Mouse (Mus musculus) fat pad, adult 2 months (tissue): Measurements from ENCODE around the gene Nup107.

Experiments
- DNase-seq: peaks from one replicate; pipeline ENCODE4 v3.0.0-alpha.2; 2011; ENCODE audit warnings: low read depth, low spot score; ENCODE audit errors: extremely low read depth

Nup107 gene

GRCm38 (mm10) chr10:117803870-117804850, 11.7 kb upstream of the Nup107 start:
- no peak for DNase-seq

DNA sequence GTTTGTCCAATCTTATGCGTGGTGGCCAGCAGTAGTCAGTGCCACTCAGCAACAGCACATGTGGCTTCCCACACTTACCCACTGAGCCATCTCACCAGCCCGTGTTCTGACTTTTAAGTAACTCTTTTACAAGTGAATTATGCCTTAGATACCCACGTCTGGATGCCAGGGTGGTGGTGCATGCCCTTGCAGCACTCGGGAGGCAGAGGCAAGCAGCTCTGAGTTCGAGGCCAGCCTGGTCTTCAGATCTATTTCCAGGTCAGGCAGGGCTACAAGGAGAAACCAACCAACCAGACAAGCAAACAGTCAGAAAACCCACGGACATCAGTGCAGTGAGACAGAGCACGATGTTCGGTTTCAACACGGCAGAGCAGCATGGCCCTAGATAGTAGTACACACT, 9.4 kb upstream of the Nup107 start:
- DNase-seq: no peak

- no peak for DNase-seq
Observed at GRCm38 (mm10) chr10:117799806-117800205, 7.3 kb upstream of the Nup107 start.

- DNase-seq: no peak
Observed at GRCm38 (mm10) chr10:117798436-117799035, 6.0 kb upstream of the Nup107 start.

- no peak for DNase-seq
Observed at GRCm38 (mm10) chr10:117797684-117798083, 5.2 kb upstream of the Nup107 start.

- no peak for DNase-seq
Observed at GRCm38 (mm10) chr10:117797106-117797505, 4.6 kb upstream of the Nup107 start.

DNA sequence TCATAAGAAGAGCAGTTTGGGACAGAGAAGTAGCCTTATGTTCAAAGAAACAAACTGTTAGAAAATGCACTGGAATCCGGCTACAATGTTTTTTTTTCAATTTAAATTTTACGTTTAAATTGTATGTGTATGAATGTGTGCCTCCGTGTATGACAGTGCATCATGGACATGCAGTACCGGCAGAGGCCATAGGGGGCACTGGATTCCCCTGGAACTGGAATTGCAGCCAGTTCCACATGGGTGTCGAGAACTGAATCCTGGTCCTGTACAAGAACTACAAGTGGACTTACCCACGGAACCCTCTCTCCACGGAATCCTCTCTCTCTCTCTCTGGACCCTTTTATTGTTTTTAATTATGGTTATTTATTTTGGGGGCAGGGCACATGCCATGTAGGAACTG, 3.7 kb upstream of the Nup107 start:
- DNase-seq: no peak

GRCm38 (mm10) chr10:117795206-117795605, 2.7 kb upstream of the Nup107 start:
- DNase-seq: no peak

DNA sequence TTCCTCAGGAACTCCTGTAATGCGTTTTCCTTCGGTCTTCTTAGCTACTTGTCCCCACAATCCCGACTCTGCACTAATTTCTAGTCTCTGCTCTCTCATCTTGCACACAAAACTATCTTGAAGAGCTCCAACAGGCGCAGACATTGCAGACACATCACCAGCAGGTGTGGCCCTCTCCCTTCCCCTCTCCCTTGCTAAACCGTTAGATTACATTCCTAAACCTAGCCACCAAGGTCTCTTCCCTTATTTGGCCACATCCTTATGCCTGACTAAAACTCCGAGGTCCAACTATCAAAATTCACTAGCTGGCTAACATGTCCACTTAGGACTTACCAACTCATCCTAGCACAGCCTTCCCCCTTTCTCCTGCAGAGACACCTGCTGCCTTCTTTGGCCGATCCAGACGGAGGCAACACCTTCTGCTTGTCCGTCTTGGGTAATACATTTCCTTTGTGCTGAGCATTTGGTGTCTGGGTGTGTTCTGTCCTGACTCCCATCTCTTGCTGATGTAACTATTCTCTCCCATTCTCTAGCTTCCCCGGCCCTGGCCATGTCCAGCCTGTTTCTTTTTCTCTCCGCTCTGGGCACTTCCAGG, 1.0 kb upstream of the Nup107 start:
- DNase-seq: no peak

DNA sequence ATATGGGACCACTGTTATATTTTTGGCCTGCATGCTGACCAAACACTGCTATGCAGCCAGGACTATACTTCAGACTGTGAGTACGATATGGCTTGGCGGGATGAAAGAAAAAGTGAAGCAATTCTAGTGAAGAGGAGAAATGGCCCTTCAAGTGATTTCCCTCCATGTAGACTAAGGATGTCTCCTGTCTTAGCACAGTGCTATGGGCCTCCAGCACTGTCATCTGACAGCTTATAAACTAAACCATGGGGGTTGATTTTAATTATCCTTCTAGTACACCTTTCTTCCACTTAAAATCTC, 1.4 kb downstream of the Nup107 start:
- no peak for DNase-seq

- no peak for DNase-seq
Observed at GRCm38 (mm10) chr10:117790421-117791170, 1.9 kb downstream of the Nup107 start.

- no peak for DNase-seq
Observed at GRCm38 (mm10) chr10:117790011-117790410, 2.5 kb downstream of the Nup107 start.

- no peak for DNase-seq
Observed at GRCm38 (mm10) chr10:117784646-117785045, 7.9 kb downstream of the Nup107 start.

- no peak for DNase-seq
Observed at GRCm38 (mm10) chr10:117783786-117784420, 8.6 kb downstream of the Nup107 start.

- DNase-seq: no peak
Observed at GRCm38 (mm10) chr10:117782491-117783260, 9.8 kb downstream of the Nup107 start.

DNA sequence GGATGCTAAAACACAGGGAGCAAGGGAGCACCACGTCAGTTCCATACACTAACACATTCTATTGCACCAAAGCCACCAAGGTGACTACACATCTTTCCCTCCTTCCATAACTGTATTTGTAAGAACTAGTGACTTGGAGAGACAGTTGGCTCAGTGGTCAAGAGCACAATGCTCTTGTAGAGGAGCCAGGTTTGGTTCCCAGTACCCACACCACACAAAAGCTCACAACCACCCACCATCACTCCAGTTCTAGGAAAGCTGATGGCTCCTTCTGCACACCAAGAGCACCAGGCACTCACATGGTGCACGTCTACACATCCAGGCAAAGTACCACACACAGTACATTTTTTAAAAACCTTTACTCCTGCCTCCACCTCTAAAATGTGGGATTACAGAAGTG, 10.4 kb downstream of the Nup107 start:
- DNase-seq: no peak

DNA sequence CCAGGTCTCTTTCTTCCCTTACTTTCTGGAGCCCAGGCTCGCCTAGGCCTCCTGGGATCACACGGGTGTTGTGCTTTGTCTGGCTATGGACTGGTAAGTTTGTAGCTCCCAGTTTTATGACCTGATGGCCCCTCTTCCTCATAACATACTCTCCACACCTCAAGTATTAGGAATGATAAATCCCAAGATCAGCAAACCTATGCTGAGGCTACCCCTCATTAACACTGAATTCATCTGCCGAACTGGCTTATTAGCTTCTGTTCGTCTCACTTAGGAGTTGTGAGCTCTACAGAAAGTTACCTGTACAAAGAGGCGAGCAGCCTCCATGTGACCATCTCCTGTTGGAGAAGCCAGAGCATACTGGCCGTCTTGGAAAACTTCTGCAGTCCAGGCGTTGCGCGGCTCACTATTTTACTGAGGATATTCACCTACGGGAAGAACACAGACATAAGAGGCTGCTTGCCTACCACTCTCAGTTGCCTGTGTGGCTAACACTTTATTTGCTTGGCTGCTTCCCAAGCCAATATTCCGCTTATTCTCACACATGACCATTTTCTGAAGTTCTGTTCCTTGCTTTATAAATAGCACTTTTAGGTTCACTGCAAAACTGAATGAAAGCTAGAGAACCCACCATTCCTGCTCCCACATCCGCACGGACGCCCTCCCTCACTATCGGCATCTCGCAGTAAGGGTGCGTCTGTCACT, 11.3 kb downstream of the Nup107 start:
- no peak for DNase-seq

DNA sequence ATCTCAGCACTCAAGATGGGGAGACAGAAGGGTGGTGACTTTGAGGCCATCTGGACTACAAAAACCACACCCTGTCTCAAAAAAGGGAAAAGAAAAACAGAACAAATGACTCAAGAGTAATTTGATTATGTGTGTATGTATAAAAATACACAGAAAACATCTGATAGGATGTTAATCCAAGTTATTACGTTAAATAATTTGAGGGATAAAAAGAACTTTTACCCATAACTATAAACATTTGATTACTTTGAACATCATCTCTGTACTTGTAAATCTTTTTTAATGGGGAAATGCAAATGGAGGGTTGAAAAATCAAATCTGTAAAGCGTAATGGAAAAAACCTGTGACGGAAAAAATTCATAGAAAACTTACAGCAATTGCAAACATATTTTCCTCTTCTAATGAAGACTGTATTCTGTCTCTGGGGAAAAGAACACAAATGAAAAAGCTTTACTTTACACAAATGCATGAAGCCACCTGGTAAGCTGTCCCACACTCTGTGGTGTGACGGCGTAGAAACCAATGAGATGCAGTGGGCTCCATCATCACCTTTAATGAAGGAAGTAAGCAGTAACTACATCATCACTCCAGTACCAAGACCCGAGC, 12.1 kb downstream of the Nup107 start:
- DNase-seq: no peak
